Mouse (Mus musculus): ENCODE results near the gene Dpp6.

GRCm38 (mm10) chr5:27719311-27719710 lies 902.3 kb downstream of the Dpp6 start:
- TF ChIP-seq CTCF (IDR thresholded peaks at IDR 0.05; ENCODE audit: low read depth), result no peak
- no peak for TF ChIP-seq EP300 (optimal IDR thresholded peaks at IDR 0.05)
